ENCODE assay signal across 8 mouse cellular contexts in the genomic region with DNA sequence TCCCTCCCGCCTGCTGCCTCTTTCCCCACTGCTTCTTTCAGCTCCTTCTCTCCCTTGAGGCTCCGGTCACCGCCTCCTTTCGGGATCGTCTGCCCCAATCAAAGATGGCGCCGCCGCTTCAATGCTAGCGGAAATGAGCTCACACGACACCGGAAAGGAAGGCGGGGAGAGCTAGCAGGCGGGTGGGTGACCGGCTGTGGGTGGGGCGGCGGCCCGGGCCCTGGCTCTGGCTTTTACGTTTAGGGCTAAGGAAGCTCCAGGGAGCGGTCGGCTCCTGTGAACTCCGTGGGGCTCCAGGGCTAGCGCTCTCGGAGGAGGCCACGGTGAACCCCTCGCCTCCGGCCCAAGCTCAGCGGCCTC. TPM values are rescaled to one million over a fixed set of nuclear protein-coding genes. Genes with fewer than 3 reads are reported as not detected.
DNase-seq lines count a peak whose midpoint lies in the region; ATAC-seq and TF ChIP-seq lines count a peak whose summit lies in the region.

A gene (plus strand): TSS at position 171 of the 360 bp plus-strand sequence.

- peak within 1 kb of the TSS; percentile 94 for H3K9ac ChIP-seq in forebrain, embryonic 13.5 days
- H3K9ac ChIP-seq in liver, postnatal 0 days (replicated peaks), result peak within 1 kb of the TSS; percentile 92
- peak within 1 kb of the TSS; percentile 90 for H3K9ac ChIP-seq in neural tube, embryonic 14.5 days (replicated peaks; ENCODE audit: low read depth, low read length)

- no peak for TF ChIP-seq EP300 in liver, postnatal 0 days (IDR thresholded peaks at IDR 0.05; ENCODE audit: low read depth)

- H3K4me1 ChIP-seq in E14TG2a.4 (replicated peaks; ENCODE audit: low read depth, low read length), result peaks cover 38% of the 10 kb centered on the region
- peaks cover 28% of the 10 kb centered on the region for H3K4me1 ChIP-seq in forebrain, embryonic 13.5 days
- peaks cover 12% of the 10 kb centered on the region for H3K4me1 ChIP-seq in liver, postnatal 0 days (ENCODE audit: insufficient read depth)
- peaks cover 25% of the 10 kb centered on the region for H3K4me1 ChIP-seq in neural tube, embryonic 14.5 days (ENCODE audit: control insufficient read depth, insufficient read depth, low read length)

- H3K27me3 ChIP-seq in E14TG2a.4 (ENCODE audit: insufficient read depth, low read length), result peaks cover under 1% of the 10 kb centered on the region; the same call in 1 of the 2 replicates
- no peaks in the 10 kb centered on the region for H3K27me3 ChIP-seq in forebrain, embryonic 13.5 days
- no peaks in the 10 kb centered on the region for H3K27me3 ChIP-seq in liver, postnatal 0 days (ENCODE audit: insufficient read depth, low read length)
- no peaks in the 10 kb centered on the region for H3K27me3 ChIP-seq in neural tube, embryonic 14.5 days (ENCODE audit: control insufficient read depth, insufficient read depth, low read length)

- no peak for TF ChIP-seq CTCF in E14TG2a.4 (conservative IDR thresholded peaks at IDR 0.05; ENCODE audit: low read length)
- no peak for TF ChIP-seq CTCF in liver, postnatal 0 days (IDR thresholded peaks at IDR 0.05; ENCODE audit: low read depth)

- no peaks in the 10 kb centered on the region for H3K9me3 ChIP-seq in E14TG2a.4 (ENCODE audit: low read length)
- H3K9me3 ChIP-seq in forebrain, embryonic 13.5 days (replicated peaks), result no peaks in the 10 kb centered on the region
- no peaks in the 10 kb centered on the region for H3K9me3 ChIP-seq in liver, postnatal 0 days (ENCODE audit: low read length)
- H3K9me3 ChIP-seq in neural tube, embryonic 14.5 days (ENCODE audit: control insufficient read depth, low read length), result no peaks in the 10 kb centered on the region

- H3K27ac ChIP-seq in forebrain, embryonic 13.5 days, result peak within 1 kb of the TSS; percentile 86
- H3K27ac ChIP-seq in liver, postnatal 0 days (ENCODE audit: low read depth), result peak within 1 kb of the TSS; percentile 90
- H3K27ac ChIP-seq in neural tube, embryonic 14.5 days (ENCODE audit: low read depth, low read length), result peak within 1 kb of the TSS; percentile 87

- peak; percentile 94 for DNase-seq in c-Kit-positive CD71-positive TER-119-positive erythroid progenitor cells, embryonic 14.5 days (ENCODE audit: low spot score)
- DNase-seq in heart, postnatal 10 days, result peak; percentile 98 to 99
- DNase-seq in large intestine, adult 2 months (ENCODE audit: low read depth, low spot score), result peak; percentile 92
- DNase-seq in liver, postnatal 0 days, result peak; percentile 96
- DNase-seq in testis, postnatal 10 days (ENCODE audit: low spot score), result peak; percentile 98

- peak within 1 kb of the TSS; percentile 98 for H3K4me2 ChIP-seq in forebrain, embryonic 13.5 days
- peak within 1 kb of the TSS; percentile 85 for H3K4me2 ChIP-seq in liver, postnatal 0 days (ENCODE audit: low read depth, low read length)
- peak within 1 kb of the TSS; percentile 99 for H3K4me2 ChIP-seq in neural tube, embryonic 14.5 days (ENCODE audit: low read depth, low read length)

- WGBS in forebrain, embryonic 13.5 days, result under 1% methylated on average over 26 of the region's 27 CpGs
- under 1% methylated on average over 27 of the region's 27 CpGs for WGBS in large intestine, adult 2 months
- under 1% methylated on average over 25 of the region's 27 CpGs for WGBS in liver, postnatal 0 days (ENCODE audit: insufficient replicate concordance)
- under 1% methylated on average over 27 of the region's 27 CpGs for WGBS in neural tube, embryonic 14.5 days

- peak within 1 kb of the TSS; percentile 98 for H3K4me3 ChIP-seq in E14TG2a.4 (replicated peaks; ENCODE audit: low read length)
- peak within 1 kb of the TSS; percentile 95 for H3K4me3 ChIP-seq in forebrain, embryonic 13.5 days
- peak within 1 kb of the TSS; percentile 84 for H3K4me3 ChIP-seq in liver, postnatal 0 days (ENCODE audit: low read depth, low read length)
- peak within 1 kb of the TSS; percentile 74 for H3K4me3 ChIP-seq in neural tube, embryonic 14.5 days (ENCODE audit: low read depth, low read length)

- peaks cover 6% of the 10 kb centered on the region; the same call in 1 of the 2 replicates for H3K36me3 ChIP-seq in E14TG2a.4 (ENCODE audit: insufficient read depth, low read length)
- no peaks in the 10 kb centered on the region for H3K36me3 ChIP-seq in forebrain, embryonic 13.5 days (ENCODE audit: poor library complexity, severe bottlenecking)
- peaks cover 3% of the 10 kb centered on the region; the same call in 1 of the 2 replicates for H3K36me3 ChIP-seq in liver, postnatal 0 days (replicated peaks; ENCODE audit: insufficient read depth, low read length)
- H3K36me3 ChIP-seq in neural tube, embryonic 14.5 days (ENCODE audit: control insufficient read depth, insufficient read depth, low read length), result no peaks in the 10 kb centered on the region

- intact Hi-C loops in heart, postnatal 10 days (cut with DNase I), result no loop called here

- ATAC-seq in forebrain, embryonic 13.5 days, result peak; percentile 96
- ATAC-seq in liver, postnatal 0 days, result peak; percentile 93
- peak; percentile 93 for ATAC-seq in neural tube, embryonic 14.5 days (ENCODE audit: low read depth)

RNA-seq across cellular contexts. Expression of the gene that starts here (rescaled TPM):
- 14.7 and 16.2 TPM in 2 replicates for polyA plus RNA-seq in forebrain, embryonic 13.5 days (2015; fragmentation: Nextera tagmentation; extraction: Ambion mirVana)
- 10 to 100 TPM; 23.4 to 27.3 TPM for total RNA-seq in heart, postnatal 10 days (2021)
- polyA plus RNA-seq in large intestine, adult 2 months (2012; rRNA removed), result 8.2 and 11.2 TPM in 2 replicates
- 6.2 and 6.3 TPM in 2 replicates for polyA plus RNA-seq in liver, postnatal 0 days (2015; fragmentation: Nextera tagmentation; extraction: Ambion mirVana)
- 15.1 and 21.6 TPM in 2 replicates for polyA plus RNA-seq in neural tube, embryonic 14.5 days (2014; fragmentation: Nextera tagmentation; extraction: Ambion mirVana)

Comparison
In these comparisons a context has a peak if more than half of its experiments do, and no peak if none do; other contexts are left out.
1. Peak in every context shown above with its lines: DNase-seq, ATAC-seq, H3K4me3 ChIP-seq and H3K27ac ChIP-seq.